Mouse (Mus musculus): ENCODE measurements around the gene Arhgap30.

GRCm38 (mm10) chr1:171418660-171419059 is 29.9 kb downstream of the Arhgap30 start, which contains the start of gene Tstd1:
- no peak for TF ChIP-seq EP300 (IDR thresholded peaks at IDR 0.05; ENCODE audit: insufficient read depth, low read depth, low read length)
- no peak for TF ChIP-seq POLR2A (IDR thresholded peaks at IDR 0.05; ENCODE audit: insufficient read depth, low read length)

All from ES-Bruce4 (cell line).